Mouse (Mus musculus) hindbrain, embryonic 16.5 days (tissue): ENCODE results near the gene Insm2. TPM values are rescaled to one million over a fixed set of nuclear protein-coding genes. Genes with fewer than 3 reads are reported as not detected.

Experiments used
- ATAC-seq: fragments of 200-750 bp; cut with Nextera tagmentation; 2 replicates; pipeline ENCODE4 v1.8.0; 2017; ENCODE audit warnings: moderate TSS enrichment, moderate library complexity
- H3K27ac ChIP-seq: fragments of 300-500 bp; sonication (generic); 2 replicates; pipeline ENCODE4 v1.5.1; 2014; ENCODE audit warnings: low read depth, mild to moderate bottlenecking, control low read depth, low read length, moderate library complexity
- H3K27me3 ChIP-seq: fragments of 300-500 bp; sonication (generic); replicated peaks from 2 replicates; pipeline ENCODE4 v1.6.1; 2014; ENCODE audit warnings: low read length; ENCODE audit not compliant: control insufficient read depth, insufficient read depth
- H3K36me3 ChIP-seq: fragments of 300-500 bp; sonication (generic); 2 replicates; pipeline ENCODE4 v1.6.1; 2014; ENCODE audit warnings: mild to moderate bottlenecking, low read length, moderate library complexity, mixed read lengths; ENCODE audit not compliant: control insufficient read depth, insufficient read depth
- H3K4me1 ChIP-seq: fragments of 300-500 bp; sonication (generic); 2 replicates; pipeline ENCODE4 v1.6.1; 2014; ENCODE audit warnings: low read depth, low read length; ENCODE audit not compliant: control insufficient read depth, insufficient read depth
- H3K4me2 ChIP-seq: fragments of 300-500 bp; sonication (generic); 2 replicates; pipeline ENCODE4 v1.6.1; 2014; ENCODE audit warnings: mild to moderate bottlenecking, low read length, control low read depth, moderate library complexity
- H3K4me3 ChIP-seq: fragments of 300-500 bp; sonication (generic); 2 replicates; pipeline ENCODE4 v1.5.1; 2014; ENCODE audit warnings: mild to moderate bottlenecking, low read length, control low read depth, moderate library complexity
- H3K9ac ChIP-seq: fragments of 300-500 bp; sonication (generic); 2 replicates; pipeline ENCODE4 v1.6.1; 2014; ENCODE audit warnings: low read depth, mild to moderate bottlenecking, control low read depth, low read length, moderate library complexity
- H3K9me3 ChIP-seq: fragments of 300-500 bp; sonication (generic); 2 replicates; pipeline ENCODE4 v1.6.1; 2014; ENCODE audit warnings: mild to moderate bottlenecking, low read length, moderate library complexity; ENCODE audit not compliant: control insufficient read depth
- WGBS: fragments of 180-500 bp; shearing (Covaris S2); extraction: QIAGEN DNeasy Blood & Tissue Kit; methylation state at CpG from one replicate; pipeline ENCODE4 v1.1.7; 2014; 5-methylcytosine and 5-hydroxymethylcytosine counted together
- polyA plus RNA-seq: library from polyadenylated mRNA; unstranded; fragments of >200 nt; fragmentation: Nextera tagmentation; extraction: Ambion mirVana; gene quantifications from 2 replicates; pipeline ENCODE4 v1.2.1, GENCODE M21; 2015

Insm2 gene
- polyA plus RNA-seq, 1 experiment from 2014 or later, result 1.4 TPM

- Histone ChIP-seq H3K9me3 (no peaks in the 10 kb centered on the region), H3K36me3 (no peaks in the 10 kb centered on the region), H3K4me3 (no peak overlapping the region), H3K4me1 (peaks cover 6% of the 10 kb centered on the region), H3K27me3 (no peaks in the 10 kb centered on the region), H3K27ac (no peak overlapping the region), H3K9ac (no peak overlapping the region), H3K4me2 (no peak overlapping the region)
- no peak for ATAC-seq
- 35% methylated on average over 4 of the region's 4 CpGs for WGBS
These were observed 27.5 kb downstream of the Insm2 start for GRCm38 (mm10) chr12:55626711-55627110.

DNA sequence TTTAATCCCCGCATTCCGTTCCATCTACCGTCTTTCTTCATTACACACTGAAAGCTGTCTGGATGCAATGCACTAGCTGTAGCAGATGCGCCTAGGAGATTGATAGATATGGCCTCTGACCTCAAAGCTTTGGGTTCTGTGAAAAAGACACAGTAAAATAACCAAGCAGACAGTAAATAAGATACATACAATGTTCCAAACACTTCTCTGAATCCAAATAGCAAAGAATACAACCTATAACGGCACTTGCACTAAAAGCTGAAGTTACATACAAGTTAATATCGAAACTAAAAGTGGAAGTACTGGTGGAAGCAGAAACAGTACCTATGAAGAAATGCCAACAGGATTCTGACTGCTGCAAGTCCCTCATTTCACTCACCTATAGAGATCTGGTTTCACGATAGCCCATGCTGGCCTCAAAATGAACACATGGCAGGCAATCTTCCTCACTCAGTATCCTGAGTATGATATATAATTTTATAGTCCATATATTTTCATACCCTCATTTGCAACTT, 48.8 kb downstream of the Insm2 start:
- WGBS, result 94% methylated on average over 7 of the region's 7 CpGs
- Histone ChIP-seq H3K4me1 (no peaks in the 10 kb centered on the region), H3K4me3 (no peak overlapping the region), H3K36me3 (no peaks in the 10 kb centered on the region), H3K4me2 (no peak overlapping the region), H3K9ac (no peak overlapping the region), H3K27ac (no peak overlapping the region), H3K27me3 (no peaks in the 10 kb centered on the region), H3K9me3 (no peaks in the 10 kb centered on the region)
- no peak for ATAC-seq

Other genes with a start within 250 kb of the Insm2 start
- 383 and 402 TPM in 2 replicates for gene Psma6, start 215.2 kb upstream of the Insm2 start, polyA plus RNA-seq
- gene Nfkbia, start 106.8 kb upstream of the Insm2 start, polyA plus RNA-seq, result 62.3 and 64.3 TPM in 2 replicates
- gene Aldoart2, start 34.2 kb upstream of the Insm2 start, polyA plus RNA-seq, result not detected in 2 replicates
- 21.1 and 22.0 TPM in 2 replicates for gene Ralgapa1, start 221.7 kb downstream of the Insm2 start, polyA plus RNA-seq
- 50.8 and 54.8 TPM in 2 replicates for gene Brms1l, start 236.9 kb downstream of the Insm2 start, polyA plus RNA-seq